Mouse (Mus musculus) adrenal gland, adult (tissue): Measurements from ENCODE around the gene Sardh.

ENCODE experiments used
- DNase-seq, 2 experiments: peaks; one replicate each; pipeline ENCODE4 v3.0.0; 2022 to 2023; ENCODE audit warnings: low spot score in 1 of 2; ENCODE audit not compliant: inconsistent age in 2 of 2

Gene Sardh

GRCm38 (mm10) chr2:27228809-27229480, 19.2 kb downstream of the Sardh start:
- no peak for DNase-seq

GRCm38 (mm10) chr2:27226572-27226971, 21.6 kb downstream of the Sardh start:
- DNase-seq: no peak

- DNase-seq: peak in 1 of 2 experiments; percentile 67
These were observed 25.1 kb downstream of the Sardh start for GRCm38 (mm10) chr2:27223012-27223421.

GRCm38 (mm10) chr2:27218569-27218968, 29.6 kb downstream of the Sardh start:
- DNase-seq: no peak

- DNase-seq: peak in 1 of 2 experiments; percentile 43
These were observed 30.0 kb downstream of the Sardh start for GRCm38 (mm10) chr2:27218121-27218544.

- DNase-seq: peak in 1 of 2 experiments; percentile 69
These were observed 32.6 kb downstream of the Sardh start for GRCm38 (mm10) chr2:27215537-27215936.

- peak; percentile 59 to 85 for DNase-seq
These were observed 35.9 kb downstream of the Sardh start for GRCm38 (mm10) chr2:27211966-27212893.

- peak; percentile 43 to 67 for DNase-seq
These were observed 37.4 kb downstream of the Sardh start for GRCm38 (mm10) chr2:27210676-27211210.

GRCm38 (mm10) chr2:27210255-27210654, 37.9 kb downstream of the Sardh start:
- DNase-seq: peak; percentile 45 to 75

GRCm38 (mm10) chr2:27209816-27210215, 38.3 kb downstream of the Sardh start:
- DNase-seq: no peak

GRCm38 (mm10) chr2:27209370-27209769, 38.8 kb downstream of the Sardh start:
- DNase-seq: no peak

GRCm38 (mm10) chr2:27207126-27207525, 41.0 kb downstream of the Sardh start:
- peak in 1 of 2 experiments; percentile 76 for DNase-seq

- peak in 1 of 2 experiments; percentile 66 for DNase-seq
These were observed 41.9 kb downstream of the Sardh start for GRCm38 (mm10) chr2:27206128-27206797.

GRCm38 (mm10) chr2:27205666-27206065, 42.5 kb downstream of the Sardh start:
- DNase-seq: no peak

GRCm38 (mm10) chr2:27200586-27200985, 47.6 kb downstream of the Sardh start:
- DNase-seq: no peak

GRCm38 (mm10) chr2:27198551-27199246, 49.4 kb downstream of the Sardh start:
- peak in 1 of 2 experiments; percentile 36 for DNase-seq

- no peak for DNase-seq
These were observed 58.1 kb downstream of the Sardh start for GRCm38 (mm10) chr2:27189994-27190393.

- DNase-seq: no peak
These were observed 60.6 kb downstream of the Sardh start for GRCm38 (mm10) chr2:27187531-27187930.

- DNase-seq: peak; percentile 66 to 80
These were observed 64.4 kb downstream of the Sardh start for GRCm38 (mm10) chr2:27183734-27184133.

GRCm38 (mm10) chr2:27181907-27182306, 66.2 kb downstream of the Sardh start:
- DNase-seq: no peak
